Mouse (Mus musculus) neural tube, embryonic 10.5 days (tissue): ENCODE data around the gene Gm11232.

ENCODE experiments used
- DNase-seq: peaks from one replicate; pipeline ENCODE4 v3.0.0-alpha.2; 2017; ENCODE audit warnings: low spot score; ENCODE audit errors: extremely low spot score

Gene Gm11232

GRCm38 (mm10) chr4:71757865-71758264 is at the start of gene Gm11232:
TSS of gene Gm11232 (minus strand) at chr4:71757965.
- no peak for DNase-seq

GRCm38 (mm10) chr4:71805977-71806534 is 48.3 kb upstream of the Gm11232 start:
- DNase-seq, result no peak

- no peak for DNase-seq
Observed at GRCm38 (mm10) chr4:71765529-71765928, 7.8 kb upstream of the Gm11232 start.

- DNase-seq, result peak; percentile 52
Observed at GRCm38 (mm10) chr4:71765071-71765470, 7.3 kb upstream of the Gm11232 start.

- no peak for DNase-seq
Observed at GRCm38 (mm10) chr4:71756441-71757221, 1.1 kb downstream of the Gm11232 start.

GRCm38 (mm10) chr4:71745741-71746140 is 12.0 kb downstream of the Gm11232 start:
- no peak for DNase-seq

GRCm38 (mm10) chr4:71736529-71736928 is 21.2 kb downstream of the Gm11232 start:
- DNase-seq, result no peak

GRCm38 (mm10) chr4:71735261-71735660 is 22.5 kb downstream of the Gm11232 start:
- no peak for DNase-seq

- no peak for DNase-seq
Observed at GRCm38 (mm10) chr4:71729401-71729800, 28.4 kb downstream of the Gm11232 start.

GRCm38 (mm10) chr4:71727611-71728010 is 30.2 kb downstream of the Gm11232 start:
- no peak for DNase-seq

GRCm38 (mm10) chr4:71727056-71727455 is 30.7 kb downstream of the Gm11232 start:
- DNase-seq, result no peak

- DNase-seq, result no peak
Observed at GRCm38 (mm10) chr4:71725889-71726288, 31.9 kb downstream of the Gm11232 start.
